ENCODE assay signal across 9 mouse cellular contexts in genomic region chr15:11035947-11036474, GRCm38 (mm10). TPM values are rescaled to one million over a fixed set of nuclear protein-coding genes. Genes with fewer than 3 reads are reported as not detected.
A peak's percentile ranks its signal among the peaks of the same experiment; 100 is the strongest.
DNase-seq lines count a peak whose midpoint lies in the region; ATAC-seq and TF ChIP-seq lines count a peak whose summit lies in the region.
"Had no signal": no experiment of that assay in that cellular context is flagged by ENCODE, and none has a peak within 500 bp of the region (broad histone marks: within the 10 kb centered on the region; RNA-seq: fewer than 3 reads in every experiment).

No protein-coding gene starts in this region.

- H3K27me3 ChIP-seq in embryonic facial prominence, embryonic 11.5 days (ENCODE audit: control insufficient read depth, insufficient read depth, low read length) = peaks cover 37% of the 10 kb centered on the region
- H3K27me3 ChIP-seq in hindbrain, embryonic 14.5 days (ENCODE audit: control insufficient read depth, insufficient read depth, low read length) = peaks cover 42% of the 10 kb centered on the region
- H3K27me3 ChIP-seq in midbrain, postnatal 0 days (ENCODE audit: insufficient read depth, low read length) = peaks cover 39% of the 10 kb centered on the region

- peak overlapping the region; percentile 27 for H3K4me3 ChIP-seq in embryonic facial prominence, embryonic 11.5 days (ENCODE audit: low read depth, low read length)
- peak overlapping the region; percentile 39 for H3K4me3 ChIP-seq in hindbrain, embryonic 14.5 days (replicated peaks; ENCODE audit: low read length)
- peak overlapping the region; percentile 36 for H3K4me3 ChIP-seq in midbrain, postnatal 0 days (ENCODE audit: low read depth, low read length)

- H3K36me3 ChIP-seq in embryonic facial prominence, embryonic 11.5 days (replicated peaks; ENCODE audit: control insufficient read depth, insufficient read depth, low read depth, low read length) = no peaks in the 10 kb centered on the region
- H3K36me3 ChIP-seq in hindbrain, embryonic 14.5 days (replicated peaks; ENCODE audit: control insufficient read depth, insufficient read depth) = no peaks in the 10 kb centered on the region
- no peaks in the 10 kb centered on the region for H3K36me3 ChIP-seq in midbrain, postnatal 0 days (ENCODE audit: insufficient read depth, low read length)

- H3K9ac ChIP-seq in embryonic facial prominence, embryonic 11.5 days (replicated peaks; ENCODE audit: low read length) = no peak overlapping the region; the same call in 1 of the 2 replicates
- H3K9ac ChIP-seq in hindbrain, embryonic 14.5 days = peak overlapping the region; percentile 54
- H3K9ac ChIP-seq in midbrain, postnatal 0 days (replicated peaks; ENCODE audit: low read length, poor library complexity, severe bottlenecking) = no peak overlapping the region

- no peaks in the 10 kb centered on the region for H3K9me3 ChIP-seq in embryonic facial prominence, embryonic 11.5 days (replicated peaks; ENCODE audit: control insufficient read depth, low read length)
- no peaks in the 10 kb centered on the region for H3K9me3 ChIP-seq in hindbrain, embryonic 14.5 days (ENCODE audit: control insufficient read depth, low read length)
- H3K9me3 ChIP-seq in midbrain, postnatal 0 days (ENCODE audit: low read length) = no peaks in the 10 kb centered on the region

- peak; percentile 15 for DNase-seq in kidney, postnatal 10 days
- no peak for DNase-seq in kidney, postnatal 25 days
- peak; percentile 23 for DNase-seq in embryonic facial prominence, embryonic 11.5 days (ENCODE audit: low spot score)
- DNase-seq in hindbrain, embryonic 14.5 days (ENCODE audit: low spot score) = no peak
- no peak for DNase-seq in midbrain, postnatal 0 days (ENCODE audit: low spot score)
- no peak for DNase-seq in cerebellum, adult 11 months
- DNase-seq in thymus, postnatal 14 days = no peak
- no peak for DNase-seq in cerebellum, postnatal 25 days

- WGBS in embryonic facial prominence, embryonic 11.5 days = 3% methylated on average over 34 of the region's 34 CpGs
- 7% methylated on average over 34 of the region's 34 CpGs for WGBS in hindbrain, embryonic 14.5 days
- 5% methylated on average over 34 of the region's 34 CpGs for WGBS in midbrain, postnatal 0 days

- no peak for ATAC-seq in embryonic facial prominence, embryonic 11.5 days (replicated peaks; ENCODE audit: insufficient number of reproducible peaks, low FRiP score, low TSS enrichment, low read depth)
- no peak for ATAC-seq in hindbrain, embryonic 14.5 days (ENCODE audit: low FRiP score)
- ATAC-seq in midbrain, postnatal 0 days (ENCODE audit: low FRiP score) = peak; percentile 54; the same call in 1 of the 2 replicates

- H3K4me2 ChIP-seq in embryonic facial prominence, embryonic 11.5 days (ENCODE audit: low read depth, low read length) = peak overlapping the region; percentile 65
- peak overlapping the region; percentile 81 for H3K4me2 ChIP-seq in hindbrain, embryonic 14.5 days (replicated peaks)
- H3K4me2 ChIP-seq in midbrain, postnatal 0 days (ENCODE audit: low read depth, low read length, poor library complexity, severe bottlenecking) = peak overlapping the region; percentile 86

- H3K27ac ChIP-seq in embryonic facial prominence, embryonic 11.5 days (replicated peaks; ENCODE audit: low read depth, low read length) = no peak overlapping the region
- no peak overlapping the region for H3K27ac ChIP-seq in hindbrain, embryonic 14.5 days
- H3K27ac ChIP-seq in midbrain, postnatal 0 days (ENCODE audit: low read depth, low read length) = no peak overlapping the region

- TF ChIP-seq CTCF in midbrain, postnatal 0 days (IDR thresholded peaks at IDR 0.05) = no peak

- peaks cover 12% of the 10 kb centered on the region for H3K4me1 ChIP-seq in embryonic facial prominence, embryonic 11.5 days (ENCODE audit: control insufficient read depth, insufficient read depth, low read length)
- peaks cover 15% of the 10 kb centered on the region for H3K4me1 ChIP-seq in hindbrain, embryonic 14.5 days (replicated peaks; ENCODE audit: control insufficient read depth, insufficient read depth, low read length)
- peaks cover 6% of the 10 kb centered on the region; the same call in 1 of the 2 replicates for H3K4me1 ChIP-seq in midbrain, postnatal 0 days (ENCODE audit: insufficient read depth, low read length)

RNA-seq across cellular contexts. Expression of gene Rxfp3, which starts 1.8 kb away (rescaled TPM):
- 1.3 and 1.7 TPM in 2 replicates for polyA plus RNA-seq in embryonic facial prominence, embryonic 11.5 days (2014; fragmentation: Nextera tagmentation; extraction: Ambion mirVana)
- 4.0 and 4.3 TPM in 2 replicates for polyA plus RNA-seq in hindbrain, embryonic 14.5 days (2014; fragmentation: Nextera tagmentation; extraction: Ambion mirVana)
- total RNA-seq in midbrain, postnatal 0 days (2014; rRNA removed) = 5.1 and 5.6 TPM in 2 replicates
- 2.4 and 2.7 TPM in 2 replicates for polyA plus RNA-seq in midbrain, postnatal 0 days (2015; fragmentation: Nextera tagmentation; extraction: Ambion mirVana)

RNA-seq across cellular contexts. Expression of gene Adamts12, which starts 28.6 kb away (rescaled TPM):
- 1.7 and 2.0 TPM in 2 replicates for polyA plus RNA-seq in embryonic facial prominence, embryonic 11.5 days (2014; fragmentation: Nextera tagmentation; extraction: Ambion mirVana)
- polyA plus RNA-seq in hindbrain, embryonic 14.5 days (2014; fragmentation: Nextera tagmentation; extraction: Ambion mirVana) = 2.0 and 3.1 TPM in 2 replicates
- total RNA-seq in midbrain, postnatal 0 days (2014; rRNA removed) = 7.4 and 8.6 TPM in 2 replicates
- polyA plus RNA-seq in midbrain, postnatal 0 days (2015; fragmentation: Nextera tagmentation; extraction: Ambion mirVana) = 0.88 and 0.94 TPM in 2 replicates

RNA-seq across cellular contexts. Expression of gene Slc45a2, which starts 35.5 kb away (rescaled TPM):
- polyA plus RNA-seq in embryonic facial prominence, embryonic 11.5 days (2014; fragmentation: Nextera tagmentation; extraction: Ambion mirVana) = 0.46 and 1.6 TPM in 2 replicates
- polyA plus RNA-seq in hindbrain, embryonic 14.5 days (2014; fragmentation: Nextera tagmentation; extraction: Ambion mirVana) = 0.20 and 0.23 TPM in 2 replicates
- not detected in 2 replicates for total RNA-seq in midbrain, postnatal 0 days (2014; rRNA removed)
- polyA plus RNA-seq in midbrain, postnatal 0 days (2015; fragmentation: Nextera tagmentation; extraction: Ambion mirVana) = 0.05 TPM in 1 of 2 replicates, not detected in the other
- total RNA-seq: left cerebral cortex, postnatal 14 days had no signal

RNA-seq across cellular contexts. Expression of gene Amacr, which starts 54.5 kb away (rescaled TPM):
- polyA plus RNA-seq in embryonic facial prominence, embryonic 11.5 days (2014; fragmentation: Nextera tagmentation; extraction: Ambion mirVana) = 15.5 and 18.2 TPM in 2 replicates
- 16.6 and 16.7 TPM in 2 replicates for polyA plus RNA-seq in hindbrain, embryonic 14.5 days (2014; fragmentation: Nextera tagmentation; extraction: Ambion mirVana)
- total RNA-seq in midbrain, postnatal 0 days (2014; rRNA removed) = 5.2 and 6.3 TPM in 2 replicates
- polyA plus RNA-seq in midbrain, postnatal 0 days (2015; fragmentation: Nextera tagmentation; extraction: Ambion mirVana) = 9.8 and 11.1 TPM in 2 replicates

Comparison
In these comparisons a context has a peak if more than half of its experiments do, and no peak if none do; other contexts are left out.
1. DNase-seq: peak in kidney, postnatal 10 days (single experiment) and embryonic facial prominence, embryonic 11.5 days (single experiment); none in kidney, postnatal 25 days (0 of 2), hindbrain, embryonic 14.5 days (single experiment), midbrain, postnatal 0 days (single experiment), cerebellum, adult 11 months (single experiment), thymus, postnatal 14 days (single experiment) and cerebellum, postnatal 25 days (0 of 2).
2. Peak in every context shown above with its lines, with median percentiles within 50 percentile points of each other: H3K4me2 ChIP-seq and H3K4me3 ChIP-seq.